Mouse (Mus musculus) liver, postnatal 0 days (tissue): ENCODE measurements around the gene Pcnx.

Source experiments
- CTCF ChIP-seq: sonication (generic); IDR thresholded peaks from 2 replicates; pipeline ENCODE4 v1.5.1; 2016; ENCODE audit warnings: antibody characterized with exemption, low read depth
- EP300 ChIP-seq: IDR thresholded peaks from 2 replicates; pipeline ENCODE4 v1.6.1; 2016; ENCODE audit warnings: antibody characterized with exemption, low read depth, mild to moderate bottlenecking

DNA sequence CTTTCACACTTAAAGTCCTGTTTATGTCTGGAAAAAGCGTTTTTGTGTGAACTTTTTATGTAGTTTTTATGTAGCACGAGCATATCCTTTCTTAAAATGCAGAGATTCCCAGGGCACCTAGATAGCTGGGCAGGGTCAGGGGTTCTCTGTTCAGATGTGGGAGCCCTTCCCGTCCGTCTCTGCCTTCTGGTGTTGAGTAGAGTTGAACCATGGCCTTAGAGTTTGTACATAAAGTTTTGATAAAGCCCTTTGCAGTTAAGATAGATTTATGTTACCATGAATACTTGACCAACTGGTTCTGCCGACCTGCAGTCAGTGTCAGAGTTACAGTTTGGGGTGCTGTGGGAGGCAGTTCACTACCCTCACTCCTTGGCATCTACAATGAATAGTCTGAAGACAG lies 67.3 kb downstream of the Pcnx start:
- TF ChIP-seq EP300 = no peak
- no peak for TF ChIP-seq CTCF
